Mouse (Mus musculus): Measurements from ENCODE around the gene Gm15319. TPM values are rescaled to one million over a fixed set of nuclear protein-coding genes. Genes with fewer than 3 reads are reported as not detected.

Gm15319 gene
- 0.73 TPM for total RNA-seq (2023)

GRCm38 (mm10) chr8:20363110-20363509 is at the start of gene Gm15319:
Gene Gm15319 (minus strand): TSS chr8:20363210.

Measured in CD8-positive naive resting alpha-beta T cell, adult 57 days (primary cell).